Mouse (Mus musculus) myocyte (in vitro differentiated cells): ENCODE results near the gene Aox3.

Experiments used
- E2F4 ChIP-seq: IDR thresholded peaks from one replicate; pipeline ENCODE4 v1.6.1; 2011; ENCODE audit warnings: mild to moderate bottlenecking, control low read depth, moderate library complexity; ENCODE audit not compliant: insufficient read depth
- MAX ChIP-seq: IDR thresholded peaks from one replicate; pipeline ENCODE4 v1.6.1; 2011; ENCODE audit warnings: low read depth, mild to moderate bottlenecking, control low read depth
- MYOG ChIP-seq, 3 experiments: IDR thresholded peaks; one replicate each; pipeline ENCODE4 v1.6.1; 2011; ENCODE audit warnings: control low read depth in 2 of 3, low read depth in 2 of 3, mild to moderate bottlenecking in 2 of 3; ENCODE audit not compliant: insufficient read length in 2 of 3, control insufficient read depth in 1 of 3, insufficient read depth in 1 of 3
- POLR2A ChIP-seq: IDR thresholded peaks from one replicate; pipeline ENCODE4 v1.6.1; 2011; ENCODE audit warnings: low read depth, mild to moderate bottlenecking, control low read depth, moderate library complexity; ENCODE audit not compliant: insufficient read length
- REST ChIP-seq: IDR thresholded peaks from one replicate; pipeline ENCODE4 v1.6.1; 2011; ENCODE audit warnings: mild to moderate bottlenecking, control low read depth, moderate library complexity; ENCODE audit not compliant: insufficient read depth, insufficient read length
- SRF ChIP-seq: IDR thresholded peaks from one replicate; pipeline ENCODE4 v1.6.1; 2011; ENCODE audit warnings: low read depth; ENCODE audit not compliant: control insufficient read depth, insufficient read length
- TCF12 ChIP-seq: IDR thresholded peaks from one replicate; pipeline ENCODE4 v1.6.1; 2011; ENCODE audit warnings: mild to moderate bottlenecking, control low read depth; ENCODE audit not compliant: poor library complexity, insufficient read depth, severe bottlenecking
- USF1 ChIP-seq: IDR thresholded peaks from one replicate; pipeline ENCODE4 v1.6.1; 2011; ENCODE audit warnings: low read depth, mild to moderate bottlenecking, control low read depth, moderate library complexity

GRCm38 (mm10) chr1:58152247-58152646 is 39.3 kb downstream of the Aox3 start:
- no peak for TF ChIP-seq POLR2A
- no peak for TF ChIP-seq MYOG (IDR thresholded peaks at IDR 0.05; ENCODE audit: control insufficient read depth in 1 of 3, insufficient read depth in 1 of 3, insufficient read length in 2 of 3, low read depth in 2 of 3)
- no peak for TF ChIP-seq MAX
- TF ChIP-seq USF1, result no peak
- TF ChIP-seq REST, result no peak
- no peak for TF ChIP-seq E2F4
- TF ChIP-seq TCF12, result no peak
- TF ChIP-seq SRF, result no peak
